Mouse (Mus musculus) CD8-positive naive resting alpha-beta T cell, adult 57 days (primary cell): Measurements from ENCODE around the gene Dph2. TPM values are rescaled to one million over a fixed set of nuclear protein-coding genes. Genes with fewer than 3 reads are reported as not detected.

Experiments used
- total RNA-seq: library from RNA; stranded (reverse); gene quantifications from one replicate; pipeline ENCODE4 v1.2.4, GENCODE M21; 2023

The Dph2 gene
- 15.6 TPM for total RNA-seq

GRCm38 (mm10) chr4:117891738-117892161, at the start of gene Dph2:
TSS of gene Dph2 (minus strand) at chr4:117892032.

GRCm38 (mm10) chr4:117929391-117929881, 37.6 kb upstream of the Dph2 start, which contains the start of gene Artn:
TSS of gene Artn (minus strand) at chr4:117929763.

GRCm38 (mm10) chr4:117914591-117915442, 23.0 kb upstream of the Dph2 start, which contains the start of gene Ipo13:
TSS of gene Ipo13 (minus strand) at chr4:117914999.

GRCm38 (mm10) chr4:117887133-117887532, 4.7 kb downstream of the Dph2 start, which contains the start of gene Atp6v0b:
TSS of gene Atp6v0b (minus strand) at chr4:117887333.

GRCm38 (mm10) chr4:117882701-117883691, 8.8 kb downstream of the Dph2 start, which contains the start of gene B4galt2:
TSS of gene B4galt2 (minus strand) at chr4:117883487.

DNA sequence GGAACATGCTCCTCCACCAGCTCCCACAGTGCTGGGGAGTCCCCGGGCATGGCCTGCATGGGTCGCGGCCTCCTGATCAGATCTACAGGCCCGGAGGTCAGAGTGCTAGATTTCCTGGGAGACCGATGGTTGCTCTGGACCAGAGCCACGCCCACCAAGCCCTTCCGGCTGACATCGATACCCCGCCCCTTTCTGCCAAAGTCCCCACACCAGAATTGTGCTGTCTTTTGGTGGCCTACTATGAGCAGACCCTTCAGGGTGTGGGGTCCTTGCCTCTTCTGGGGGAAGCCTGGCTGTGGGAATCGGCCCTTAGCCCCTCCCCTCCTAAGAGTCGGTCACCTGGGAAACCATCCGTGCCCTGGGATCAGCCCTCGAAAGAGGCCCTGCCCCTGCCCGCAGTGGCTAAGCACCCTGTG, 19.4 kb downstream of the Dph2 start, which contains the start of gene Ccdc24:
TSS of gene Ccdc24 (minus strand) at position 87 of the 416 bp plus-strand sequence.

Other genes starting within 250 kb of the Dph2 start
- 28.1 TPM for gene Dmap1, start 209.8 kb downstream of the Dph2 start, total RNA-seq
- gene Gm12845, start 167.6 kb downstream of the Dph2 start, total RNA-seq = not detected
- not detected for gene Klf17, start 126.4 kb downstream of the Dph2 start, total RNA-seq
- 3.0 TPM for gene Slc6a9, start 57.5 kb downstream of the Dph2 start, total RNA-seq
- gene Ccdc24, start 19.5 kb downstream of the Dph2 start, total RNA-seq = not detected
- 0.34 TPM for gene B4galt2, start 8.5 kb downstream of the Dph2 start, total RNA-seq
- 112 TPM for gene Atp6v0b, start 4.7 kb downstream of the Dph2 start, total RNA-seq
- 41.1 TPM for gene Ipo13, start 23.0 kb upstream of the Dph2 start, total RNA-seq
- 0.24 TPM for gene Artn, start 37.7 kb upstream of the Dph2 start, total RNA-seq
- gene St3gal3, start 242.9 kb upstream of the Dph2 start, total RNA-seq = 14.5 TPM